Mouse (Mus musculus): ENCODE measurements at regions not wholly inside any gene's neighbourhood (a gene's known extent, or its start where the extent isn't known, plus 50 kb on each side); places are given as distances from the start of the nearest gene placed in this dataset.

DNA sequence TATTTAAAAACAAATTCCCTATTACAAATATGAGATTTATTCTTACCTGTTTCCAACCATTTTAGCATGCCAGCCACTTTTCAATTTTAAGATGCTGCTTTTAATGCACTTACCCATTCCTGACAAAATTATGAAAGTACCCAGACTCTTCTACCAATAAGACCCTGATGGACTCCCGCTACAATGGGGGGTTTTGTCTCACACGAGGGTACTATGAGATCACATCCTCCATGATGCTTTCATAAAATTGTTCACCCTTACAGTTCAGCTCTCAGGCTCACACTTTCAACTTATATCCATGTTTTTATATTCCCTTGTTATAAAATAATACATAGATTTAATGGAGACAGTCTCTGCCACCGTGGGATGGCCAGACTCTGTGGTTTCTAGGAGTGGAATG, 68.1 kb upstream of the Adamts18 start:
- no peak for ATAC-seq (ENCODE audit: insufficient read depth, low FRiP score)
- H3K4me1 ChIP-seq (ENCODE audit: control insufficient read depth, insufficient read depth, low read length): no peaks in the 10 kb centered on the region
- WGBS: 61% methylated on average over 3 of the region's 3 CpGs
- no peaks in the 10 kb centered on the region for H3K36me3 ChIP-seq (ENCODE audit: control insufficient read depth, insufficient read depth, low read length)
- no peak overlapping the region for H3K4me2 ChIP-seq (ENCODE audit: low read depth, low read length)
- no peaks in the 10 kb centered on the region for H3K27me3 ChIP-seq (ENCODE audit: control insufficient read depth, insufficient read depth, low read length)
- no peak overlapping the region for H3K27ac ChIP-seq (ENCODE audit: low read length)
- H3K9me3 ChIP-seq (replicated peaks; ENCODE audit: control insufficient read depth, low read length): no peaks in the 10 kb centered on the region
- H3K4me3 ChIP-seq (replicated peaks; ENCODE audit: low read length): no peak overlapping the region
- H3K9ac ChIP-seq (ENCODE audit: low read length): no peak overlapping the region

DNA sequence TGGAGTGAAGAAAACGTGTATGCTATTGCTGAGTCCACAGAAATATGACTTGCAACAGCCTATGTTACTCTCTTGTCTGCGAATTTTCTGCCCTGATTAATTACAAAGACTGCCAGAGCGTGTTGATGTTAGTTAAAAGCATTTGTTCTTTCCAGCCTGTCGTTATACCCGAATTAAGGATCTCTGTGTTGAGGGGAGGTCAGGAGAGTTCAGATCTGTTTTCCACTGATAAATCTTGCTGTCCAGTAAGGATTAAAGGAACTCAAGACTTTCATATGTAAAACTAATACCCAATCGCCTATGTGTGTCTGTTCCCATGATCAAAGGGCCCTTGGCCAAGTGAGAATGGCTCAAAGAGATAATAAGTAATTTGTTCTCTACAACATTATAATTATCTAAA, 68.7 kb upstream of the Adamts18 start:
- no peak overlapping the region for H3K4me2 ChIP-seq (ENCODE audit: low read depth, low read length)
- ATAC-seq (ENCODE audit: insufficient read depth, low FRiP score): no peak
- H3K4me3 ChIP-seq (replicated peaks; ENCODE audit: low read length): no peak overlapping the region
- H3K9ac ChIP-seq (ENCODE audit: low read length): no peak overlapping the region
- H3K27me3 ChIP-seq (ENCODE audit: control insufficient read depth, insufficient read depth, low read length): no peaks in the 10 kb centered on the region
- H3K9me3 ChIP-seq (replicated peaks; ENCODE audit: control insufficient read depth, low read length): no peaks in the 10 kb centered on the region
- no peak overlapping the region for H3K27ac ChIP-seq (ENCODE audit: low read length)
- no peaks in the 10 kb centered on the region for H3K36me3 ChIP-seq (ENCODE audit: control insufficient read depth, insufficient read depth, low read length)
- no peaks in the 10 kb centered on the region for H3K4me1 ChIP-seq (ENCODE audit: control insufficient read depth, insufficient read depth, low read length)
- WGBS: 27% methylated on average over 6 of the region's 6 CpGs

DNA sequence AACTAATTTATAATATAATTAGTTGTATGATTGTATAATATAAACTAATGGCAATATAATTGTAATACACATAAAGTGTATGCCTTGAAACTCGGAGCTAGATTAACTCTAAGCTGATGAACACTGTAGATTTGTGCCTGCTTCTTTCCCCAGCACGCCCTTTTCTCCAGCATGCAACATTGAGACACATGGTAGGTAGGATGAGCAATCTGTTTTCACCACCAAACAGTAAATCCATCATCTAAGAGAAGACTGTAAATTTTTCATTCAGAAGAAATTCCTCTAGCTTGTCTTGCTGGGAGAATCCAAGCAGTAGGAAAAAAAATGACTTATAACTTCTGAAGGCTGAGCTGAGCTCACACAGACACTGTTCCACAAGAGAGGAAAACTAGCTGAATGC, 71.8 kb upstream of the Adamts18 start:
- no peak overlapping the region for H3K4me2 ChIP-seq (ENCODE audit: low read depth, low read length)
- no peak for ATAC-seq (ENCODE audit: insufficient read depth, low FRiP score)
- H3K4me3 ChIP-seq (replicated peaks; ENCODE audit: low read length): no peak overlapping the region

DNA sequence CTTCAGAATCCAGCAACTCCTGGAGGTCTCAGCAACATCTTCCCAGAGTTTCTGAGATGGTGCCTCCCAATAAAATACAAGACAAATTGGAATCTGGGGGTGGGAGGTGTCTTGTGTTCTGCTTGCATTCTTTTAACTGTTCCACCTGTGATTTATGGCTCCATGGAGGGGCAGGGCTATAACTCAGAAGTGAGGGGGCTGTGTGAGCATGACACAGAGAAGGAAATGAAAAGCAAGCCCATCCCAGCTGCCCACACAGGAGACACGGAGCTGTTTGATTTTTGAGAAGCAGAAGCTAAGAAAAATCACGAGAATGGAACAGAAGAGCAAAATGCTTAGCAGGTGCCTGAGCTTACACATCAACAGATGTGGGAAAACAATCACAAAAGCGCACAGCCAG, 74.8 kb upstream of the Adamts18 start:
- Histone ChIP-seq H3K9ac (ENCODE audit: low read length) (no peak overlapping the region), H3K4me2 (ENCODE audit: low read depth, low read length) (no peak overlapping the region), H3K27ac (ENCODE audit: low read length) (no peak overlapping the region), H3K36me3 (ENCODE audit: control insufficient read depth, insufficient read depth, low read length) (no peaks in the 10 kb centered on the region), H3K27me3 (ENCODE audit: control insufficient read depth, insufficient read depth, low read length) (no peaks in the 10 kb centered on the region), H3K9me3 (replicated peaks; ENCODE audit: control insufficient read depth, low read length) (no peaks in the 10 kb centered on the region), H3K4me1 (ENCODE audit: control insufficient read depth, insufficient read depth, low read length) (no peaks in the 10 kb centered on the region), H3K4me3 (replicated peaks; ENCODE audit: low read length) (no peak overlapping the region)
- ATAC-seq (ENCODE audit: insufficient read depth, low FRiP score): no peak
- WGBS: 41% methylated on average over 3 of the region's 3 CpGs

More for the DNA sequence above, 71.8 kb upstream of the Adamts18 start:
- no peaks in the 10 kb centered on the region for H3K36me3 ChIP-seq (ENCODE audit: control insufficient read depth, insufficient read depth, low read length)
- 63% methylated on average over 2 of the region's 2 CpGs for WGBS
- no peak overlapping the region for H3K27ac ChIP-seq (ENCODE audit: low read length)
- no peak overlapping the region for H3K9ac ChIP-seq (ENCODE audit: low read length)
- H3K9me3 ChIP-seq (replicated peaks; ENCODE audit: control insufficient read depth, low read length): no peaks in the 10 kb centered on the region
- H3K27me3 ChIP-seq (ENCODE audit: control insufficient read depth, insufficient read depth, low read length): no peaks in the 10 kb centered on the region
- no peaks in the 10 kb centered on the region for H3K4me1 ChIP-seq (ENCODE audit: control insufficient read depth, insufficient read depth, low read length)

DNA sequence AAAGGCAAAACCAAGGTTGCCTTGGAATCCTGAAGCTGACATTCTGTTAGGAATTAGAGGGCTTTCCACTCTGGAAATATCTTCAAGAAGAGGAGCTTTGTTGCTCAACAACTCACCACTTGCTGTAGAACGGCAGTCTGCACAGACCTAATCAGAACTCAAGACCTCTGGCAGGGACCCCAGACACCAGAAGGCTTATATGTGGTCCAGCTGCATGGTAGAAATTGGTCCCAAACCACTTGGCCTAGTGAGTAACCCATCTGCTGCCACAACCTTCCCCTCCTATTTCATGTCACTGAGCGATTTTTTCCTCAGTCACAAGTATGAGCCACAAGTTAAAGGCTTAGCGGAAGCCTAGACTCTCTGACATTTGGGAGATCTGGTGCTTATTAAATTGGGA, 105.2 kb upstream of the Adamts18 start:
- no peaks in the 10 kb centered on the region for H3K27me3 ChIP-seq (ENCODE audit: control insufficient read depth, insufficient read depth, low read length)
- no peak overlapping the region for H3K4me2 ChIP-seq (ENCODE audit: low read depth, low read length)
- WGBS: 82% methylated on average over 3 of the region's 3 CpGs
- no peak overlapping the region for H3K9ac ChIP-seq (ENCODE audit: low read length)
- no peak overlapping the region for H3K27ac ChIP-seq (ENCODE audit: low read length)
- no peak overlapping the region for H3K4me3 ChIP-seq (replicated peaks; ENCODE audit: low read length)
- H3K36me3 ChIP-seq (ENCODE audit: control insufficient read depth, insufficient read depth, low read length): no peaks in the 10 kb centered on the region
- no peaks in the 10 kb centered on the region for H3K9me3 ChIP-seq (replicated peaks; ENCODE audit: control insufficient read depth, low read length)
- no peak for ATAC-seq (ENCODE audit: insufficient read depth, low FRiP score)
- H3K4me1 ChIP-seq (ENCODE audit: control insufficient read depth, insufficient read depth, low read length): no peaks in the 10 kb centered on the region

DNA sequence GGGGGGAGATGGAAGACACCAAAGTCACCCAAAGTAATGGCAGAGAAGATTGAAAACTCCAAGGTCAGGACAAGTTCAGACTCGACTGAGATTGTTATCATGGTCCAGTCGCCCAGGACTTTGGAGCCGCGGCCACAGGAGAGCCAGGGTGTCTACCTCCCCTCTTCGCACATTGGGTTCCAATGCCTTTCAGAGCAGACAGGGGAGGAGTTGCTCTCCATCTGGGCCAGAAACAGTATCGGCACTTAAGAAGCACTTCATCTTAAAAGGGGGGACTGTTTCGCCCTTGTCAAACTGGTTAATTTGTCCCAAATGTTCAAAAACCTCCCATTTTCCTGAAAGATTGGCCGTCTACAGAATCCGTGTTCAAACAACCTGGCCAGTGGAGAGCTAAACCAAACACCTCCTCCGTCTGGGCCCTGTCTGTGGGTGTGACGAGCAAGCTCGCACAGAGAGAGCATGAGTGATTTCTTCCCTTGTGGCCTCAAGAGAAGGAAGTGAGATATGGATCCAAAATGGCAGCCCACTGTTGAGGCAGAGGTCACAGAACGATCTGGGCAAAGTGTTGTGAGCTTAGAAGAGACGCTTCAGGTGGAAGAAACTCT, 108.0 kb upstream of the Adamts18 start:
- no peak for ATAC-seq (ENCODE audit: insufficient read depth, low FRiP score)
- WGBS: 60% methylated on average over 14 of the region's 14 CpGs

DNA sequence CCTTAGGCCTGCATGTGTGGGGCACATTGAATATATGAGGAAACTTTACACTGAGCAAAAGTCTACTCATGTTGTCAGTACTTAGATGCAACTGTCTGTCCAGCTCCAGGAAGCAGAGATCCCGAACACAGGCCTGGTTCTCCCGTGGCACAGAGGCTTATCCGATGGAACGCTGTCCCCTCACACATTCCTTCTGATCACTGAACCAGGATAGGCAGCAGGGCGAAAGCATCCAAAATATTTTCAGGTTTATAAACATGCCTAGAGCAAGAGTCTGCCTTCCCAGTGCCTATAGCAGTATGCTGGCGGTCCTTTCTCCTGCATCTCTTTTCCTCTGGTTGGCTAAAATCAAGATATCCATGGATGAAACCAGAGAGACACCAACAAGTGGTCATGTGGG, 109.3 kb upstream of the Adamts18 start:
- Histone ChIP-seq H3K9me3 (replicated peaks; ENCODE audit: control insufficient read depth, low read length) (no peaks in the 10 kb centered on the region), H3K27ac (ENCODE audit: low read length) (no peak overlapping the region), H3K4me3 (replicated peaks; ENCODE audit: low read length) (no peak overlapping the region), H3K27me3 (ENCODE audit: control insufficient read depth, insufficient read depth, low read length) (no peaks in the 10 kb centered on the region), H3K4me2 (ENCODE audit: low read depth, low read length) (no peak overlapping the region), H3K4me1 (ENCODE audit: control insufficient read depth, insufficient read depth, low read length) (no peaks in the 10 kb centered on the region), H3K36me3 (ENCODE audit: control insufficient read depth, insufficient read depth, low read length) (no peaks in the 10 kb centered on the region), H3K9ac (ENCODE audit: low read length) (no peak overlapping the region)
- 66% methylated on average over 6 of the region's 6 CpGs for WGBS
- no peak for ATAC-seq (ENCODE audit: insufficient read depth, low FRiP score)

More for the DNA sequence above, 108.0 kb upstream of the Adamts18 start:
- H3K36me3 ChIP-seq (ENCODE audit: control insufficient read depth, insufficient read depth, low read length): no peaks in the 10 kb centered on the region
- H3K27me3 ChIP-seq (ENCODE audit: control insufficient read depth, insufficient read depth, low read length): no peaks in the 10 kb centered on the region
- H3K9ac ChIP-seq (ENCODE audit: low read length): no peak overlapping the region
- H3K4me2 ChIP-seq (ENCODE audit: low read depth, low read length): no peak overlapping the region
- no peaks in the 10 kb centered on the region for H3K9me3 ChIP-seq (replicated peaks; ENCODE audit: control insufficient read depth, low read length)
- no peaks in the 10 kb centered on the region for H3K4me1 ChIP-seq (ENCODE audit: control insufficient read depth, insufficient read depth, low read length)
- H3K4me3 ChIP-seq (replicated peaks; ENCODE audit: low read length): no peak overlapping the region
- H3K27ac ChIP-seq (ENCODE audit: low read length): no peak overlapping the region

DNA sequence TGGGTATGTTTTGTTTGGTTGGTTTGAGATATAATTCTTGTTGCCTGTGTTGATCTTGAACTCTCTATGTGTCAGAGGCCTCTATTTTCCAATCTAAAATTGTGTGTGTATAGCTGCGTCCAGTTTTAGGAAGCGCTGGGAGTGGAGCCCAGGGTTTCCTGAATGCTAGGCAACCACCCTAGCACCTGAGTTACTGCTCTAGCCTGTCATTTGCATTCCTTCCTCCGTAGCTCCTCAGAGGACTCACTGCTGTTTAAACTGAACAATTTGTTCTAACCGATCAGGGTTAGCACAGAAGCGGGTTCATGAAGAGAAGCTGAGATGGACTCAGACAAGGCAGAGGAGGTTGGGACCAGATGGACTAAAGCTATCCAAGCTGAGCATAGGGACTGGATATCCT, 127.3 kb upstream of the Adamts18 start:
- Histone ChIP-seq H3K9ac (ENCODE audit: low read length) (no peak overlapping the region), H3K27me3 (ENCODE audit: control insufficient read depth, insufficient read depth, low read length) (no peaks in the 10 kb centered on the region), H3K27ac (ENCODE audit: low read length) (no peak overlapping the region), H3K36me3 (ENCODE audit: control insufficient read depth, insufficient read depth, low read length) (no peaks in the 10 kb centered on the region), H3K4me1 (ENCODE audit: control insufficient read depth, insufficient read depth, low read length) (no peaks in the 10 kb centered on the region; the same call in 1 of the 2 replicates), H3K4me3 (replicated peaks; ENCODE audit: low read length) (no peak overlapping the region), H3K4me2 (ENCODE audit: low read depth, low read length) (no peak overlapping the region), H3K9me3 (replicated peaks; ENCODE audit: control insufficient read depth, low read length) (0 out of 2 replicates have a peak, but pooled peaks cover 5% of the 10 kb centered on the region)
- WGBS: 54% methylated on average over 5 of the region's 5 CpGs
- ATAC-seq (ENCODE audit: insufficient read depth, low FRiP score): no peak

DNA sequence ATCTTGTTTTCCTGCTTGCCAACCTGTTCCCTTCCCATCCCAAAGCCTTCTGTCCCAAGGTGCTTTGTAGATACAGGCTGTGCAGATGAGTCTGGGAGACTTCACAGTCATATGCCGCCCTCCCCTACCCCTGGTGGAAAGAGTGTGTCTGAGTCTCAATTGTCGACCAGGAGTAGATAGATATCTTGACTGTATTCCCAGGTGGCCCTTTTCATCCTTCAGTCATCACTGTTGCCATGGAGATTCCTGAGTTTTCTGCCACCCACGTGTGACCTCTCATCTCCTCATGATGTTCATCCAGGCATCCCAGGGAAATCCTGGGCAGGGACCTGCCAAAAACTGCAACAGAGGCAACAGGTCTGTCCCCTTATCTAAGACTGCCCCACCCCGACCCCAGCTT, 128.1 kb upstream of the Adamts18 start:
- no peaks in the 10 kb centered on the region for H3K27me3 ChIP-seq (ENCODE audit: control insufficient read depth, insufficient read depth, low read length)
- H3K9ac ChIP-seq (ENCODE audit: low read length): no peak overlapping the region
- H3K27ac ChIP-seq (ENCODE audit: low read length): no peak overlapping the region
- H3K4me3 ChIP-seq (replicated peaks; ENCODE audit: low read length): no peak overlapping the region
- no peaks in the 10 kb centered on the region; the same call in 1 of the 2 replicates for H3K4me1 ChIP-seq (ENCODE audit: control insufficient read depth, insufficient read depth, low read length)
- no peak for ATAC-seq (ENCODE audit: insufficient read depth, low FRiP score)
- no peak overlapping the region for H3K4me2 ChIP-seq (ENCODE audit: low read depth, low read length)
- 32% methylated on average over 4 of the region's 4 CpGs for WGBS
- 0 out of 2 replicates have a peak, but pooled peaks cover 5% of the 10 kb centered on the region for H3K9me3 ChIP-seq (replicated peaks; ENCODE audit: control insufficient read depth, low read length)
- no peaks in the 10 kb centered on the region for H3K36me3 ChIP-seq (ENCODE audit: control insufficient read depth, insufficient read depth, low read length)
